Mouse (Mus musculus) frontal cortex, postnatal 10 days (tissue): Measurements from ENCODE around the gene Susd6.

Experiments
- DNase-seq, 2 experiments: peaks; one replicate each; pipeline ENCODE4 v3.0.0; 2022; ENCODE audit warnings: low spot score in 2 of 2, mixed read lengths in 1 of 2

The Susd6 gene

DNA sequence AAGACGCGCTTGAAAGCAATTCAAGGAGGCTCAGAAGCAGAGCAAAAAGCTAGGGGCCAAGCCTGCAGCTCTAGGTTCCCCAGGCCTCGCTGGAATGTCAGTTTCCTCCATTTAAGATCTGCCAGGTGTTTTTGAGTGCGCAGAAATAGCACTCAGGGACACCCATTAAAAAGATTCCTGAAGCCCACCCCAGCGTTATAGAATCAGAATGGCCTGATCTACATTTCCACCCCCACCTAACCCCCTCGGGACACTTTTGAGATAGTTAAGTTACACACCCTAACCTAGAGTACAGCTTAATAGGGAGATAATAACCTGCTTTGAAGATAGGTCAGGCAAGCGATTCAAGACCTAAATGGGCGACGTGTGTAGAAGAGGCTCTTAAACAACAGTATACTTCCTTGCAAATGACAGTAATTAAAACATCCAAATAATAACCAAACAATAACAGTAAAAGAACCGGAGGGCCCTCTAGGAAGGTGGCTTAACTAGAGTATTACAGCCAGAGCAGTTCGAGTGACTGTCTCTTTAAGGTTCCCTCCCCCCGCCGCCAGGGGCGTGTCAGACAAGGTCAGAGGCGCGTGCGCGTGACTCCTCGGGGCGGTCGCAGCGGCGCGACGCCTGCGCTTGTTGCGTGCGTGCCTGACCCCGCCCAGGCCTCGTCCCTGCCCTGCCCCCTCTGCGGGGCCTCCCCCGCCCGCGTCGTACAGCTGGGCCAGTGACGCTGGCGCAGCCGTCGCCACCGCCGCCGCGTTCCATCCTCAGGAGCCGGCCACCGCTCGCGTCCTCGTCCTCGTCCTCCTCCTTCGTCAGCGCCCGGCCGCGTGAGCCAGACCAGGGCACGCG is at the start of gene Susd6:
Susd6 (plus strand) TSS at position 662 of the 846 bp plus-strand sequence.
- peak; percentile 98 to 99 for DNase-seq

DNA sequence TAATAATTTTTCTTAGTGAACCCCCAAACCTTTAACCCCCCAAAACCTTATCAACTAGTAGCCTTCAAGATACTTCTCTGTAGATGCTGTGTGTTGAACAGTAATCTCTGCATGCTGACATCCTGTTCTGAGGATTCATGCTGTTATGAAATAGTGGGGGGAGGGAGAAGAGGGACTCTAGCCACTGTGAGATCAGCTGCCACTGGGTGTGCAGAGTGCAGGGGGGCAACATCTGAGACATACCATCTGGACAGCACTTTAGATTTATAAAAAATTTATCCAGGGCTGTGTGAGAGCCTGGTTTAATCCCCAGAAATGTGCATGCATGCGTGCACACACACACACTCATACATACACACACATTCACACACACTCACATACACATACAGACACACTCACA is 45.7 kb upstream of the Susd6 start:
- no peak for DNase-seq

DNA sequence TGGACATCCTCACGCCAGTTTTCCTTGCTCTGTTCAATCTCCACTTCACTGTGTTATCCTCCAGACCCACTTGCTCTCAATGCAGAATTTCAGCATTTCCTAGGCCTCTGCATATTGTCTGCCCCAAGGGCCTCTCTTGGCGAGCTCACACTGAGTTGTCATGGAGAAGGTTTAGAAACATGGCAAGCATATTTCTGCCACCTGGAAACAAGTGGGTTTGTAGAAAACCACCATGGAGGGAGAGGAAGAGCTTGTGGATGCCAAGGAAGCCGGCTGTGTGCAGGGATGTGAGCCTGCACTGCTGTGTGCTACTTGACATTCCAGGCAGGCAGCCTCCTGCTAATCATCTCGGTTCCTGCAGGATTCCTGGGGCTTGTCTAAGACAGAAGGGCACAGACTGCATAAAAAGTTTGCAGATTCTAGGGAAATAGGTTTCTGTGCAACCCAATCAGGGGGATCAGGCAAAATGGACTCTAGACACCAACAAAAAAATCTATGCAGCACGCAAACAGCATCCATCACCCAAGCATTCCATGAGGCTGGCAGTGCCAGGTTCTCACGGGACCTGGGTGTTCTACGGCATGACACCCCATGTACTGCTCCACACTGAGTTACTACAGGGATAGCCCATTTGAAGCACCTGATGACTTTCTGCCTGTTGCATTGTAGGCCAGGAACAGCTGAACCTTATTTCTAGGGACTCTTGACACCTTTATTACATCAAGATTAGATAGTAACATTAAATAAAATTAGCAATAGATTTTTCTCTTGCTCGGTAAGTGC is 44.1 kb upstream of the Susd6 start:
- DNase-seq: peak in 1 of 2 experiments; percentile 30

DNA sequence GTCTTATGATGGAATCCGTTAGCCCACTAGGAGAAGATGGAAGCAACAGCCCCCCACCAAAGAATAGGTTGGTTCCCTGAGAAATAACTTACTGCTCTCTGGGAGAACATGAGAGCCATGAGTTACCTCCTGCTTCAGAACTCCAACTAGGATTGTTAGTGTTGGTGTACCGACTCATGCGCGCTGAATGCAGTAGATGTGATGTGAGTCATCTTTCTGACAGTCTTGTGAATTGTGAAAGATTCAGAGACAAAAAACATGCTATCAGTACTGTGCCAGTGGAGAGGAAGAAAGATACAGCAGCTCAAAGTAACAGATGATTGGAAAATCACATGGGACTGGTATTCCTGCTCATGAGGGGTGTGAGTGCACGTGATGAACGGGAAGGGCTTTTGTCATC is 38.8 kb upstream of the Susd6 start:
- DNase-seq: no peak

DNA sequence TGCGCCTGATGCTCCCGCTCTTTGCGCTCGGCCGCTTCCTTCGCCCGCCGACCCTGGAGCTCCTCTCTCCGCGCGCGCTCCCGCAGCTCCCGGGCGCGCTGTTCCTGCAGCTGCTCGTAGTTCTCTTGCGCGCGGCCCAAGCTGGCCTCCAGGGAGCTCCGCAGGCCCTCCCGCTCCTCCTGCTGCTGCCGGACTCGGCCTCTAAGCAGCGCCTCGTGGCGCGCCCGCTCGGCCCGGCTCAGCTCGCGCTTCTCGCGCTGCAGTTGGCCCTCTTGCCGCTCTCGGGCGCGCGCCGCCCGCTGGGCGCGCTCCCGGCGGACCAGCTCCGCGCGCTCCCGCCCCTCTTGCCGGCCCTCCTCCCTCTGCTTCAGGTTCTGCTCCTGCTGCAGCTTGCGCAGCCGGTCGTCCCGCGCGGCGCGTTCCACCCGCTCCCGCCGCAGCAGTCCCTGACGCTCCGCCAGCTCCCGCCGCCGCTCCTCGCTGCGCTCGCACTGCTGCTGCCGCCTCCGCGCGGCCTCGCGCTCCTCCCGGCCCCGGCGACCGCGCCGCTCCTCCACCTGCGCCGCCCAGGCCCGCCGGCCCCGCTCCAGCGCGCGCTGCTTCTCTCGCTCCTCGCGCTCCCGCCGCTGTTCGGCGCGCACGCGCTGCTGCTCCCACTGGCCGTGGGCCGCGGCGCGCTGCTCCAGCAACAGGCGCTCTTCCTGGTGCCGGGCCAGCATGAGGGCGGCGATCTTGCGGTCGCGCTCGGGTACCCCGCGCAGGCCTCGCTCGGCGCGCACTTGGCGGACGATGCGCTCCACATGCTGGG is 32.4 kb upstream of the Susd6 start:
- no peak for DNase-seq

DNA sequence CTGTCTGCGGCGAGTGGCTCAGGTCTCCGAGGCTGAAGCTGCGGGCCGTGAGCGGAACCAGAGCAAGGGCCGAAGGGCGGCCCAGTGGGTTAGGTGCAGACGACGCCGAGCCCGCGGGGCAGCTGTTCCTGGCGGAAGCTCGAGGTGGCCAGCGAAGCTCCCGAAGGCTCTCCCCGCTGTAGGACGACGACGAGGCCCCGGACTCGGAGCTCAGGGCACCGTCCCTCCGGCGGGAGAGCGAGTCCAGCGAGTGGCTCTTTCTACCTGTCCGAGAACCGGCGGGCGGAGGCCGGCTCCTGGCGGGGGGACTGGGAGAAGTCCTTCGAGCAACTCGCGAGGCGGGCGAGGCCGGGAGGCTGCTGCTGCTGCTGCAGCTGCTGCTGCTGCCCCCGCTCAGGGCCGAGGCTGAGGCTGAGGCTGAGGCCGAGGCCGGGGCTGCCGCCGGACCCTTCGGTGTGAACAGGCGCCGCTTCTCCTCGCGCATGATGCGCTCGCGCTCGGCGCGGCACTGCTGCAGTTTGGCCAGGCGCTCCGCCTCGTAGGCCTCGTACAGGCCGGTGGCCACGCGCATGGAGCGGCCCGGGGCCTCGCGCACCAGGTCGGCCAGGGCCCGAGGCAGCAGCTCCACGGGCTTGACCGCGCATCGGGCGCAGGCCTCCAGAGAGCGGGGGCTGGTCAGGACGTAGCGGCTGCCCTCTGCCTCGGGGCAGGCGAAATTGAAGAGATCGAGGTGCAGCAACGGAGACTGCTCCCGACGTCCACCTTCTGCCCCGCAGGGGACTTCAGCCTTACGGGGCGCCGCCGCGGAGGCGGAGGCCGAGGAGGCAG is 31.5 kb upstream of the Susd6 start:
- DNase-seq: no peak

DNA sequence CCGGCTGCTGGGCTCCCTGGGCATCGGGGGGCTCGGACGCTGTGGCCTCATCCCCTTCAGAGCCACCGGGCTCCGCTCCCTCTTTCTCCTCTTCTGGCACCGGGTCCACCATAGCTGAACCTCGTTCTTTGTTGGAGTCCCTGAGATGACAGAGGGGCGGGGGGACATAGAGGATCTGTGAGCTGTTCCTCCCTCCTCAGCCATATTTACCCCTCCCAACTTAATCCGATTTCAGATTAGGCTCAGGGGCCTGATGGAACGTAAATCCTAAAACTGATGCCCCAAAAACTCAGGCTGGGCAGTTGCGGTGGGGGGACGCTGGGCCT is 31.0 kb upstream of the Susd6 start:
- no peak for DNase-seq

DNA sequence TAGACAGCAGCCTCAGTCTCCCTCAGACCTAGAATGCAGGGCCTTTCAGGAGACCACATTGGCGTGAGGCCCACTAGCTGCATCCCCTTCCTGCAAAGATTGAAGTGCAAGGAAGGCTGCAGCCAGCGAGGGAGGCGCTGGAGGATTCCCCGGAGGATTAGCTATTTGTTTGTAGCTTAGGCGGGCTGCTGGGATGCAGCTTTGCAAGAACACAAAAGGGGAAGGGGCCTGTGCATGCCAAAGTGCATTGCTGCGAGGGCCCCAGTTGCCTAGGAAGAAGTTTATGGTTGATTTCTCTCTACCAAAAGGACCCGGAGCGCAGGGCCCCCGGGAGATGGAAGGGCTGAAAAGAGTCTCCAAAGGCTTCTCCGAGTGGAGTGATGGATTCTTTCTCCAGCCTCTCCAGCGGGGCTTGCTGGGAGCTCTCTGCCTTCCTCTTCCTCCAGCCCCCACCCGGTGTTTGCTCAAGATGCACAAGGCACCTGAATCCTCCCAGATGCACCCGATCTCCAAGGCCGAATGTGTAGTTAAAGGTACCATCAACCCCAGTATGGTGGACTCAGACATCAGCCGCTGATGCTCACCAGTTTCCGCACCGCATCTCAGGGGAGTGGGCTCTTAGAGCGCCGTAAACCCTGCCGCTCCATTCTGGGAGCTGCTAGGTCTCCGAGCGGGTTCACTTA is 30.5 kb upstream of the Susd6 start:
- peak in 1 of 2 experiments; percentile 34 for DNase-seq

DNA sequence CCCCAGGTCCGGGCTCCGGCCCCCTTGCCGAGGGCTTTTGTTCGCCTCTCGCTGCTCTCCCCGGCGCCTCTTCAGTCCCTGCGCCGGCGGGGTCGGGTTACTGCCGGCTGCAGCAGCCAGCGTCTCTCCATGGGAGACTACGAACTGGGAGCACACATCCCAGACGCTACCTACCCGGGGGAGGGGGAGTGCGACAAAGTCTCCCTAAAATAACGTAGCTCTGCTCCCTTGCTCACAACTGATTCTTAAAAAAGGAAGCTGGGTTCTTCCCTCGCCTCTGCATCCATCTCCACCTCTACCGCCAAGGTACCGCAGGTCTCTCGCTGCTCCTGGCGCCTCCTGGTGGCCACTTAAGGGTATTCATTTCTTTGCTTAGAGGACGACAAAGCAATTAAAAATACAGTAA is 29.9 kb upstream of the Susd6 start, which contains the start of gene Ccdc177:
Ccdc177 (minus strand) TSS at position 292 of the 406 bp plus-strand sequence.
- DNase-seq: peak; percentile 79 to 85

DNA sequence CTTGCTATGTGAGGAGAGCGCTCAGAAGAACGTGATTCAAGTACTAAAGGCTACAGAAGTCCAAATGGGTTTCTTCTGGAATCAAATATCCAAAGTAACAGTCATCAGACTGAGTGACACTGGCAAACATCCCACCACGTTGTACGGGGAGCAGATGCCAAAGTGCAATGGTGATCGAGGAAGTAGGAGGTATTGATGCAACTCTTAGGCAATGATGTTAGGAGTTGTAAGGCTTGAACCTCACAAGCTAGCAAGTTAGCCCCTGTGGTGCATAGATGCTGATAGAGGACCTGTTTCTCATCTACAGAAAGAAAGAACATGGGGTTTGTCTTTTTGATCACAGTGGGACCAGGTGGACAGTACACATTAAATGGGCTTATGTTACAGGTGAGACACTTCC is 27.3 kb upstream of the Susd6 start:
- no peak for DNase-seq

DNA sequence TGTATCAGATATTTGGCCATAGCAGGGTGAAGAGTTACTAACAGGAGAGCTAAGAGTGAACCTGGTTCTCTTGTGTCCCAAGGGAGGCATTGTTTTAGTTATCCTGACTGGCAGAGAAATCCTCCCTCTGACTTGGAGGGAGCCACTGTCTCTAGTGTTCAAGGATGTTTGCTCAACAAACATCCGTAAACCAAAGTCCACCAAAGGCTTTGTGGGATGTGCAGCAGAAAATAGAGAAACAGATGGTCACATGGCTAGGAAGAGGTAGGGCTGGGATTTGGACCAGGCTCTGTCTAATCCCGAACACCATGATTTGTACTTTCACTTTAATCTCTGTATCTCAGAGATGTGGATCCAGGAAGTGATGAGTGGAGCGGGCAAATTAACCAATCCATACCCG is 26.2 kb upstream of the Susd6 start:
- no peak for DNase-seq

DNA sequence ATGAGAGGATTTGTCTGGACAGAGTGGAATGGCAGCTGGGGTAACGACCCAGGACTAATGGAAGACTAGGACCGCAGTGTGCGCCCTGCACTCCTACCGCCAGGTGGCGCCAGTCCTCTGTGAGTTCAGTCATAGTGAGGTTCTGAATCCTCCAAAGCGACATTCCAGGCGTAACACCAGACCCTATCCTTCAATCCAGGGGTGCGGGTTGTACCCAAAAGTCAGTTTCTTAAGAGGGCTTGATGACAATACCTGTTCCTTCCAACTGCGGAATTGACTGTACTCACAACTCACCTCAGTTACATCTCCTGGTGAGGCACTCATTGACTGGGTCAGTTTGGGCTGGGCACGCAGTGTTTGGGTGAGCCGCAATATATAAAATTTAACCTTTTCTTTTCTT is 20.6 kb upstream of the Susd6 start:
- peak in 1 of 2 experiments; percentile 67 for DNase-seq

DNA sequence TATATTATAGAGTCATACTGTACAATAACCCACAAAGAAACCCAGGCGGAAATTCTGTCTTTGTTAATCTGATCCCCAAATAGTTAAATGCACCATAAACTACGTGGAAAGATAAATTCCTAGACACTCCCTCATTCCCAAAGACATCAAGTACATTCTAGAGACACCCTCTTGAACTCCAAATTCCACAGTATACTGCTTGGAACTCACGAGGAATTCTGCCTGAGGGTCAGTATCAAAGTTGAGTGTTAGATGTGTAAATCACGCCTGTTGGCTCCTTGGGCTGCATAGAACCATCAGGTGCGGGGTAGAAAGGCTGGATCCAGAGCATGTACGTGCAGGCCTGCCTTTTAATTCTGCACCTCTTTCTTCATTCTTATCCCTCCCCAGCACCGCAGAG is 15.5 kb upstream of the Susd6 start:
- DNase-seq: no peak

DNA sequence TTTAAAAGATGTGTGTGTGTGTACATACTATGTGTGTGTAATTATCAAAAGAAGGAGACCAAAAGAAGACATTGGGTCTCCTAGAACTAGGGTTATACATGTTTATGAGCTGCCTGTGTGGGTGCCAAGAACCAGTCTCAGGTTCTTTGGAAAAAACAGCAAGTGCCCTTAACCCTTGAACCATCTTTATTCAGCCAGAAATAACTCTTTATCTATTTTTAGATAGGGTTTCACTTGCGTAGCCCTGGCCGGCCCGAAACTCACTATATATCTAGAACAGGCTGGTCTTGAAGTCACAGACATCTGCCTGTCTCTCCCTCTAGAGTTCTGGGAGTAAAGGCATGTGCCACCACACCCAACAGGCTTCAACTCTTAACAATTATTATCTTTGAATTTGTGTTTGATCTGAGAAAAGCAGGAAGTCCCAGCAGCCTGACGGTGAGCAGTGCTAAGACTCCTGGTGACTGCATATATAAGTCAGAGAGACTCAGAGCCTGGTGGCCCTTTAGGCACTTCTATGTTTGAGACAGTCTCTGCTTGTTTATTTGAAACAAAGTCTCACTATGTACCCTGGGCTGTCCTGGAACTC is 14.2 kb upstream of the Susd6 start:
- DNase-seq: no peak

DNA sequence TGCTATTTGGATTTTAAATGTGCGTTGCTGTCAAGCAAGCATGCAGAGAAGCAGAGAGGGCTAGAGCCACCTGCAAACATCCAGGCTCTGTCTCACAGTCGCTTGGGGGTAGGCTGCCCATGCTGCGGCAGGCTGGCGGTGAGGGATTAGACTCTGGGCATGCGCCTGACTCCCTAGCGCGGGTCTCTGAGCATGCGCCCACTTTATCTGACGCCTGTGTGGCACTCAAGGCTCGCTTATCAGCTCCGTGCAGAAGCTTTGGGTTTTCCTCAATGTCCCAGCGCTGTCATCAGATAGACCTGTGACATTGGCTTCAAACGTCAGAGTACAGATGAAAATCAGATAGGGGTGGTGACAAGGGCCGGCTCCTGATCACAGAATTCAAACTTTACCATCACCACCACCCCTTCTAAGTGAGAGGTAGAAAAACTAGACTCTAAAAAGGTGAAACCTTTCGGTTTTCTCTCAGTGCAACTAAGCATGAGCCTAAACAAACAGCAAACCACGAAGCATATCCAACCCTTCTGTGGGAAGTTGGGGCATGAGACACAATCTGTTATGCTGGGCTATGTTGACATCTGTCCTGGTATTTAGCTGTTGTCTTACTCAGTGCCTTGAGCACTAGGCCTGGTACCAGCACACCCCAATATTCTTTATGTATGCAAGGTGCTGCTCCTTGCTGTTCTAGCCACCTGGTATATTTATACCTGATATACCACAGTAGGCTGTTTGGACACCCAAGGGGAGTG is 11.9 kb upstream of the Susd6 start:
- no peak for DNase-seq

DNA sequence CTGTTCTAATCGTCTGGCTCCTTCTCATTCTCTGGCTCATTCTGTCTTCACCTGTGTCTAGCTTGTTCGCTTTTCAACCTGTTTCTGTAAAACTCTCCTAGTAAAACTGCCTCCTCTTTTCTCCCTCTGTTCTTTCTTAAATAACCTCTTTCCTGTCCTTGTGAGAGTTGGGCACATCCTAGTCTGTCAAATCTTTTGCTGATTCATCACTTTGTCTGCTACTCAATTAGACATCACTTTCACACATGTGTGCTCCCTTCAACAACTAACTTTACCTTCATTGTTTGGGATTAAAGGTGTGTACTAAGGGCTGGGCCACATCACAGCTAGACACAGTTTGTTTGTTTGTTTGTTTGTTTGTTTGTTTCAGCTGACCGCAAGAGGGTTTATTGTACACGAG is 10.6 kb upstream of the Susd6 start:
- DNase-seq: no peak

DNA sequence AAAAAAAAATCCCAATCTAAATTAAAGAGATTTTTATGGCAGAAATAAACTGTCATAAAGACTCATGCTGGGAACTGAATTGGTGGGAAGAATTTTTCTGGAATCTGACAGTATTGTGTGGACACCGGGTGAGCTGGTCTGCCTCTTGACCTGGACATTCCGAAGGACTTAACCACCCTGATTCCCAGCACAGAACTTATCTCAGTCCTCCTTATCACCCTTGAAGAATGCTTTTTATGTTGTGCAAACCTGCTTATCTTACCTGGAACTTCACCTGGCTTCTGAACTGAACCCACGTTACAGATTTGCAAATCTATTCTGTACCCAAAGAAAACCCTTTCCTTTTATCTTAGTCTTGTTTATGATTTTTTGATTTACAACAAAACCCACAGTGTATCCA is 8.1 kb upstream of the Susd6 start:
- DNase-seq: no peak

DNA sequence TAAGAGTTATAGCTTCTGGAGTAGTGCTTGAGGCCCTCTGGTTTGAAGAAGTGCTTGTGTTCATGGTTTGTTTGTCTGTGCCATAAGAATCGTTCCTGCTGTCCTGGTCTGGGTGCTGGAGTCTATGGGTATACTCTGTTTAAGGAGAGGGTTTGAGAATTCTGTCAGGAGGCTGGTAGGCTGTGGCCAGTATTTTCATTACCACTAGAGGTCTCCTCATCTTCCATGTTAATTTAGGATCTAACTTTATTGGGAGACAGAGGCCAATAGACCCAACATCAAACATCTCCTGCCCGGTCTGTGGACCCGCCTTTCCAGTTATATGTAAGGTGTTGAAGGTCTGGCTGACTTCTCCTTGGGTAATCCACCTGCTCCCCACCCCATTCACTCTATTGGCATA is 7.4 kb upstream of the Susd6 start:
- no peak for DNase-seq

DNA sequence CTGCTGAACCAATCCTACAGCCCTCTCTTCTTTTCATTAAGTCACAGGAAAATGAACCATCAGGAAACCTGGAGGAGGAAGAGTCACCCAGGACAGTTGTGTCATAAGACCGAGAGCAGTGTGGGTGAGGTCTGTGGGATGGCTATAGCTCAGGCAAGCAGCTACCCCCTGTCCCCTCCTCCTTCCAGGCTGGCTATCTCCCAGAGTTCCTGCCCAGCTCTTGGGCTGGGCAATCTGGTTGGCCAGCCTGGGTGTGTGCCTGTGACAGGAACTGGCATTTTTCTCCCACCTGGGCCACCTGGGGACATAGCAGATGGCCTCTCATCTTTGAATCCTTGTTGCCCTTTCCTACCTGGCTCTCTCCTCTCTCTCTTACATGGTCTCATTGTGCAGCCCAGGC is 6.4 kb upstream of the Susd6 start:
- DNase-seq: no peak

DNA sequence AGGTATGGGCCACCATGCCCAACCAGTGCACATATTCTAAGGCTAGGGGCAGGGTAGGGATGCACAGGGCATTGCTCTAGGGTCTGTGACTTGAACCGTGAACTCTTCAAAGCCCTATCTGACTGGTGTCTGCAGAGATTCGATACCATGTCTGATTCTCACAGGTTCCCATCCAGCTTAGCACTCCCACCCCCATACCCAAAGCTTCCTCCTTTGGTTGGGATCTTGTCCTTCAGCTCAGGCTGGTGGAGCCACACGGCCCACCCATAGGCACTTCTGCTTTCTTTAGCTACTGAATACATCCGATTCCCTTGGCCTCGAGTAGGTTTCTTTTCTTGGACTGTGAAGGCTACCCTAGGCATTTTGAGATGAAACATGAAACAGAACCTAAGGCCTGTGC is 5.3 kb upstream of the Susd6 start:
- no peak for DNase-seq
